Mouse (Mus musculus) myocyte (in vitro differentiated cells): ENCODE data around the gene Ankrd31.

Experiments used
- E2F4 ChIP-seq: IDR thresholded peaks from one replicate; pipeline ENCODE4 v1.6.1; 2011; ENCODE audit warnings: mild to moderate bottlenecking, control low read depth, moderate library complexity; ENCODE audit not compliant: insufficient read depth
- MYOD1 ChIP-seq, 3 experiments: IDR thresholded peaks; one replicate each; pipeline ENCODE4 v1.6.1; 2011; ENCODE audit warnings: control low read depth in 2 of 3, low read depth in 2 of 3, mild to moderate bottlenecking in 2 of 3, moderate library complexity in 1 of 3; ENCODE audit not compliant: insufficient read length in 2 of 3, control insufficient read depth in 1 of 3
- POLR2A ChIP-seq: IDR thresholded peaks from one replicate; pipeline ENCODE4 v1.6.1; 2011; ENCODE audit warnings: low read depth, mild to moderate bottlenecking, control low read depth, moderate library complexity; ENCODE audit not compliant: insufficient read length
- TCF12 ChIP-seq: IDR thresholded peaks from one replicate; pipeline ENCODE4 v1.6.1; 2011; ENCODE audit warnings: mild to moderate bottlenecking, control low read depth; ENCODE audit not compliant: poor library complexity, insufficient read depth, severe bottlenecking

GRCm38 (mm10) chr13:96853256-96853655 lies 105.2 kb downstream of the Ankrd31 start:
- no peak for TF ChIP-seq MYOD1 (IDR thresholded peaks at IDR 0.05; ENCODE audit: control insufficient read depth in 1 of 3, insufficient read length in 2 of 3, low read depth in 2 of 3)
- no peak for TF ChIP-seq POLR2A
- TF ChIP-seq E2F4 = no peak
- TF ChIP-seq TCF12 = no peak
